Mouse (Mus musculus) olfactory bulb, adult 2 months (tissue): Measurements from ENCODE around the gene Tgm5. TPM values are rescaled to one million over a fixed set of nuclear protein-coding genes. Genes with fewer than 3 reads are reported as not detected.

ENCODE experiments used
- polyA plus RNA-seq: library from polyadenylated mRNA; stranded (reverse); fragments of >200 nt; gene quantifications from 2 replicates; pipeline ENCODE4 v1.2.4, GENCODE M21; 2012; ENCODE audit warnings: low replicate concordance; ENCODE audit not compliant: missing spikeins, insufficient read depth, insufficient read length

Gene Tgm5
- polyA plus RNA-seq, 1 experiment = not detected

Other genes starting within 250 kb of the Tgm5 start
- gene Cdan1, start 235.7 kb downstream of the Tgm5 start, polyA plus RNA-seq = not detected in 2 replicates
- gene Ttbk2, start 235.2 kb downstream of the Tgm5 start, polyA plus RNA-seq = not detected in 2 replicates
- not detected in 2 replicates for gene Ubr1, start 115.1 kb downstream of the Tgm5 start, polyA plus RNA-seq
- not detected in 2 replicates for gene Tmem62, start 108.8 kb downstream of the Tgm5 start, polyA plus RNA-seq
- gene Ccndbp1, start 77.4 kb downstream of the Tgm5 start, polyA plus RNA-seq = not detected in 2 replicates
- gene Epb42, start 48.8 kb downstream of the Tgm5 start, polyA plus RNA-seq = not detected in 2 replicates
- not detected in 2 replicates for gene Tgm7, start 24.0 kb upstream of the Tgm5 start, polyA plus RNA-seq
- gene Adal, start 54.6 kb upstream of the Tgm5 start, polyA plus RNA-seq = not detected in 2 replicates
- not detected in 2 replicates for gene Lcmt2, start 54.8 kb upstream of the Tgm5 start, polyA plus RNA-seq
- 263 TPM in 1 of 2 replicates, not detected in the other for gene Tubgcp4, start 84.8 kb upstream of the Tgm5 start, polyA plus RNA-seq
- not detected in 2 replicates for gene Zscan29, start 85.3 kb upstream of the Tgm5 start, polyA plus RNA-seq
- gene Trp53bp1, start 185.6 kb upstream of the Tgm5 start, polyA plus RNA-seq = 272 TPM in 1 of 2 replicates, not detected in the other
- gene Map1a, start 203.8 kb upstream of the Tgm5 start, polyA plus RNA-seq = 93.5 and 210 TPM in 2 replicates